Mouse (Mus musculus): ENCODE measurements around the gene Erp27.

Erp27 gene

DNA sequence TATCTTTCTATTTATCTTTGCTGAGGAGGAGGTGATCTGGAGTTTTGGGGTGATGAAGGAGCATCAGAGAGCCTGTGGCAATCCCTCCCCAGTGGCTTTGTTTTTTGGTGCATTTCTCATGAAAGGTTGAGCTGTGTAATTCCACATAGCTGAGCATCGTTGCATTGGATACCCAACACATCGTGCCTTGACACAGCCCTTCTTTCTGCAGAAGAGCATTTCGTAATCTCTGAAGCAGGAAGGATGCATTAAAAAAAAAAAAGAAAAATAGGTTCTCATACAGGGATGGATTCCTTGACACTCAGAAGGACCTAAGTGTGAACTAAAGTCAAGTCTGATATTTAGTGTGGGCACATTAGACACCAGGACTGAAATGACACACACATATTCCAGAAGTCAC, 33.3 kb upstream of the Erp27 start:
- Histone ChIP-seq H3K36me3 (ENCODE audit: insufficient read depth, low read length) (no peaks in the 10 kb centered on the region), H3K4me3 (replicated peaks; ENCODE audit: low read length) (no peak overlapping the region), H3K9me3 (ENCODE audit: low read length) (no peaks in the 10 kb centered on the region), H3K27me3 (ENCODE audit: insufficient read depth, low read length) (no peaks in the 10 kb centered on the region), H3K4me1 (replicated peaks; ENCODE audit: low read depth, low read length) (peaks cover 24% of the 10 kb centered on the region)
- no peak for TF ChIP-seq POU5F1 (IDR thresholded peaks at IDR 0.05; ENCODE audit: borderline replicate concordance, low read length)
- no peak for TF ChIP-seq NANOG (IDR thresholded peaks at IDR 0.05; ENCODE audit: borderline replicate concordance, low read length)
- no peak for TF ChIP-seq CTCF (conservative IDR thresholded peaks at IDR 0.05; ENCODE audit: low read length)

DNA sequence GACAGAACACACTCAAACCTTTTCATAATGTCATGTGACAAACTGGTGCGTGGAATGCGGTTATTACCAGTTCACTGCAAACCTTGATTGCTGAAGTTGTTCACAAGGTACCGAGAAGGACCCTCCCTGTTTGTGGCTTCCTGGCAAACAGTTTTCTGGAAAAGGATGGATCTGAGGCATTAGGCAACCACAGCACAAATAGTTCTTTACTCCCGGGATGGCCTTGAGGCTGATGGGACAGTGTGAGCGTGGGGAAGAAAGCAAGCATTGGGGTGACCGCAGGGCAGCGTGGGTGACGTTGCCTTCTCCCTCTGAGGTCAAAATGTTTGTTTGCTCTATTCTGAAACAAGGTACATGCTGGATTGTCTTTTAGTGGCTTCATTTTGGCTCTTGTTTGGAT, 32.7 kb upstream of the Erp27 start:
- Histone ChIP-seq H3K4me1 (replicated peaks; ENCODE audit: low read depth, low read length) (peaks cover 24% of the 10 kb centered on the region), H3K4me3 (replicated peaks; ENCODE audit: low read length) (no peak overlapping the region), H3K9me3 (ENCODE audit: low read length) (no peaks in the 10 kb centered on the region), H3K36me3 (ENCODE audit: insufficient read depth, low read length) (no peaks in the 10 kb centered on the region), H3K27me3 (ENCODE audit: insufficient read depth, low read length) (no peaks in the 10 kb centered on the region)
- no peak for TF ChIP-seq POU5F1 (IDR thresholded peaks at IDR 0.05; ENCODE audit: borderline replicate concordance, low read length)
- TF ChIP-seq CTCF (conservative IDR thresholded peaks at IDR 0.05; ENCODE audit: low read length), result no peak
- TF ChIP-seq NANOG (IDR thresholded peaks at IDR 0.05; ENCODE audit: borderline replicate concordance, low read length), result no peak

DNA sequence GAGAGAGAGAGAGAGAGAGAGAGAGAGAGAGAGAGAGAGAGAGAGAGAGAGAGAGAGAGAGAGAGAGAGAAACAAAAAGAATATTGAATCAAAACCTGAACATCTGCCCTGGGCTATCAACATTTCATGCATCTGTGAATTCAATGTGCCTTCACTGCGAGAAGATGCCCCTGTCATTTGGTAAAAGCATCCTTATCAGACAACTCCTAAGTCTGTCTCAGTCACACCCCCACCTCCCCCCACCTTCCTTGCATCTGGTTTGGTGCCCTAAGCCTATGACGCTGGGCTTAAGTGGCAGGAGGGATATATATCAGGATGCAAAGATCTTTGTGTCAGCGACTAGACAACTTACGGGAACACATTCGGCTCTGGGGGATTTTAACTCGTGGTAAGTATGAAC, 32.2 kb upstream of the Erp27 start:
- no peaks in the 10 kb centered on the region for H3K36me3 ChIP-seq (ENCODE audit: insufficient read depth, low read length)
- H3K4me3 ChIP-seq (replicated peaks; ENCODE audit: low read length), result no peak overlapping the region
- H3K9me3 ChIP-seq (ENCODE audit: low read length), result no peaks in the 10 kb centered on the region
- TF ChIP-seq CTCF (conservative IDR thresholded peaks at IDR 0.05; ENCODE audit: low read length) (no peak), NANOG (IDR thresholded peaks at IDR 0.05; ENCODE audit: borderline replicate concordance, low read length) (no peak), POU5F1 (IDR thresholded peaks at IDR 0.05; ENCODE audit: borderline replicate concordance, low read length) (no peak)
- peaks cover 22% of the 10 kb centered on the region for H3K4me1 ChIP-seq (replicated peaks; ENCODE audit: low read depth, low read length)
- H3K27me3 ChIP-seq (ENCODE audit: insufficient read depth, low read length), result no peaks in the 10 kb centered on the region

DNA sequence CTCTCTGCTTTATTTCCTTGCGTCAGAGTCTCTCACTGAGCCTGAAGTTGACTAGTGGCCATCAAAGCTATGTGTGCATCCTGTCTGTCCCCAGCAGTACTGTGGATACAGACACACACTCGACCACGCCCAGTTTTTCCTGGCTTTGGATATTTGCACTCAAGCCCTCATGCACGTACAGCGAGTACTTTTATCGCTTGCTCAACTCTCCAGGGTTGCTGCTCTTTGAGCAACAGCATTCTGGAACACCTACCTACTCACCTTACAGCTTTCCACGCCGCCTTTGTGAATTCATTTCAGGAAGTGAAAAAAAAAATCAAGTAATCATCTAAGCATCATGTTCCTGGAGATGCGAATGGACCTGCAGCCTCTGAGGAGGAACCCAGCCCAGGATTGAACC, 30.9 kb upstream of the Erp27 start:
- H3K4me3 ChIP-seq (replicated peaks; ENCODE audit: low read length), result no peak overlapping the region
- TF ChIP-seq CTCF (conservative IDR thresholded peaks at IDR 0.05; ENCODE audit: low read length) (no peak), POU5F1 (IDR thresholded peaks at IDR 0.05; ENCODE audit: borderline replicate concordance, low read length) (no peak), NANOG (IDR thresholded peaks at IDR 0.05; ENCODE audit: borderline replicate concordance, low read length) (no peak)
- no peaks in the 10 kb centered on the region for H3K9me3 ChIP-seq (ENCODE audit: low read length)
- H3K4me1 ChIP-seq (replicated peaks; ENCODE audit: low read depth, low read length), result peaks cover 25% of the 10 kb centered on the region
- H3K27me3 ChIP-seq (ENCODE audit: insufficient read depth, low read length), result no peaks in the 10 kb centered on the region
- no peaks in the 10 kb centered on the region for H3K36me3 ChIP-seq (ENCODE audit: insufficient read depth, low read length)

DNA sequence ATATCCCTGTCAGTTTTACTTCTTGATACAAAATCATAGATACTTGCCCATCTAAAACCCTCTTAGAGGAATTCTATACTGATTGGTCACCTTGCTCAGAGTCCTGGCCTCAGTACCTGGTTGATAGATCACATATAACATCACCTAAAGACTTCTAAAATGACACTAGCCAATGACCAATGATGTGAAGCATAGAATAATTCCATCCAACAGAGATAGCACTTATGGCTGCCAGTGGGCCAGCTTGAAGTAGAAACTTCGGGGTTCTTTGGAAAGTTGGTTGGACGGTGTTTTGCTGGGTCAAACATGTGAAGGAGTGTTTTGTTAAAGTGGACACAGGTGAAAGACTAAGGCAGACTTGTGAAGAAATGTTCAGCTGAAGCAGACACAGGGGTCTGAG, 28.2 kb upstream of the Erp27 start:
- Histone ChIP-seq H3K27me3 (ENCODE audit: insufficient read depth, low read length) (no peaks in the 10 kb centered on the region), H3K4me1 (replicated peaks; ENCODE audit: low read depth, low read length) (peaks cover 18% of the 10 kb centered on the region), H3K9me3 (ENCODE audit: low read length) (no peaks in the 10 kb centered on the region), H3K36me3 (ENCODE audit: insufficient read depth, low read length) (no peaks in the 10 kb centered on the region), H3K4me3 (replicated peaks; ENCODE audit: low read length) (no peak overlapping the region)
- TF ChIP-seq CTCF (conservative IDR thresholded peaks at IDR 0.05; ENCODE audit: low read length), result no peak
- no peak for TF ChIP-seq POU5F1 (IDR thresholded peaks at IDR 0.05; ENCODE audit: borderline replicate concordance, low read length)
- TF ChIP-seq NANOG (IDR thresholded peaks at IDR 0.05; ENCODE audit: borderline replicate concordance, low read length), result no peak

DNA sequence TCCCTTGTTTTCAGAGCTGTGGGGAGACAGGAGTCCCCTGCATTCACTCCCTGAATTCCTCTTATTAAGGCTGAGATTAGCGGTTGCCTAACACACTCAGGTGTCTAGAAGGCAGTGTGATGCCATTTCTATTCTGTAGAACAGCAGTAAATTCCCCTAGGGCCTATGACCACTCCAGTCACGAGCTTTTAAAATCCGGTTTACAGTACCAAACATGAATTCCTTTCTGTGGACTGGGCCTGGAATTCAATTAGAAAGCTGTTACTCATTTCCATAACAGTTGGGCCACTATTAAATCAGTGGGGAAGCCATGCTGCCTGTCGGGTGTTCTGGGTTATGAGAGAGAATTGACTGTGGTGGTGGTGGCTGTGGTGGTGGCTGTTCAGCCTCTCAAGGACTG, 25.7 kb upstream of the Erp27 start:
- H3K4me3 ChIP-seq (replicated peaks; ENCODE audit: low read length), result no peak overlapping the region
- TF ChIP-seq POU5F1 (IDR thresholded peaks at IDR 0.05; ENCODE audit: borderline replicate concordance, low read length) (no peak), NANOG (IDR thresholded peaks at IDR 0.05; ENCODE audit: borderline replicate concordance, low read length) (no peak; the same call in 1 of the 2 replicates), CTCF (conservative IDR thresholded peaks at IDR 0.05; ENCODE audit: low read length) (no peak)
- no peaks in the 10 kb centered on the region for H3K9me3 ChIP-seq (ENCODE audit: low read length)

DNA sequence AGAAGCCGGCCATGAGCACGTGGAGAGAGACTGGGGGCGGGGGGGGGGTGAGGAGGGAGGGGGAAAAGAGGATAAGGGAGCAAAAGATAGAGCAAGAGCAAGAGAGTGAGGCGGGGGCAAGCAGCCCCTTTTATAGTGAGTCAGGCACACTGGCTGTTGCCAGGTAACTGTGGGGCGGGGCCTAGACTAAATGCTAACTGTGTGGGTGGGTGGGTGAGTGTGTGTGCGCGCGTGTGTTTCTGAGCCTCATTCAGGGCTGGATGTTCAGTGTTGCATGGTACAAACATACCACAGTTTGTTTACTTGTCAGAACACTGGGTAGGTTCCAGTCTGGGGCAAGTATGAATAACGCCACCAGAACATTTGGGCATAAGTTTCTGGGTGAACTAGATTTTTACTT, 25.0 kb upstream of the Erp27 start:
- no peaks in the 10 kb centered on the region for H3K9me3 ChIP-seq (ENCODE audit: low read length)
- peaks cover 14% of the 10 kb centered on the region; the same call in 1 of the 2 replicates for H3K4me1 ChIP-seq (replicated peaks; ENCODE audit: low read depth, low read length)
- no peaks in the 10 kb centered on the region for H3K27me3 ChIP-seq (ENCODE audit: insufficient read depth, low read length)
- H3K36me3 ChIP-seq (ENCODE audit: insufficient read depth, low read length), result no peaks in the 10 kb centered on the region
- TF ChIP-seq NANOG (IDR thresholded peaks at IDR 0.05; ENCODE audit: borderline replicate concordance, low read length) (no peak), POU5F1 (IDR thresholded peaks at IDR 0.05; ENCODE audit: borderline replicate concordance, low read length) (no peak), CTCF (conservative IDR thresholded peaks at IDR 0.05; ENCODE audit: low read length) (no peak)
- no peak overlapping the region for H3K4me3 ChIP-seq (replicated peaks; ENCODE audit: low read length)

More for the DNA sequence above, 25.7 kb upstream of the Erp27 start:
- H3K36me3 ChIP-seq (ENCODE audit: insufficient read depth, low read length), result no peaks in the 10 kb centered on the region
- peaks cover 14% of the 10 kb centered on the region; the same call in 1 of the 2 replicates for H3K4me1 ChIP-seq (replicated peaks; ENCODE audit: low read depth, low read length)
- no peaks in the 10 kb centered on the region for H3K27me3 ChIP-seq (ENCODE audit: insufficient read depth, low read length)

DNA sequence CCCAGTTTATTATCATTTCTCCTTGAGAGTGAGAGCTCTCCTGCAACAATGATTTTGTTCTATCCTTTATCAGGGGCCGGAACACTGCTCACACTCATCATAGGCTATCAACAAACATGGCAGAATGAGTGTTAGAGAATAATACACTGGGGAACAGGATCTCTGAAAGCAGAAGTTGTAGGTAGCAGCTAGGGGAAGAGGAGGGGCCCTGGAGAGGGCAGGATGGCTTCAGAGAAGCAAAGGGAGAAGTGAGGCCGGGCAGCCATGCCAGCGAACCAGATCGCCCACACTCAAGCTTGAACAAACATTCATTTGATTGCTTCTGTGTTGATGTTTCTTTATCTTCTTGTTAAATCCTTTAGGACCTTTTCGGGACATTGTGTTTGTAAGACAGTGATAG, 24.3 kb upstream of the Erp27 start:
- Histone ChIP-seq H3K36me3 (ENCODE audit: insufficient read depth, low read length) (no peaks in the 10 kb centered on the region), H3K27me3 (ENCODE audit: insufficient read depth, low read length) (no peaks in the 10 kb centered on the region)

DNA sequence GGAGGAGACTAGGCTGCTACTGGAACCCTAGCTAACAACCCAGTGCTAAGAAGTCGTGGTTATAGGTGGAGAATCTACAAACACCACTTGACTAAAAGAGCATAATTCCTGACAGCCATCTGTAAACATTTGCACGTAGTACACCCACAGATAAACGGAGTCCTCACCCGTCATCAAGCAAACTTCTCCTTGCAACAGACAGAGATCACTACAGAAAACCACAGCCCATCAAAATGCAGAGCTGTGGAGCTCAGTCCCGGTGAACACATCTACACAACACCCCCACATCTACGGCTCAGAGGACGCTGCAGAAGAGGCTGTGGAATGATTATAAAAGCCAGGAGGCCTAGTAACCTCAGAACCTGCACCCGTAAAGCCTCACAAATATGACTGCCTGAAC, 22.5 kb upstream of the Erp27 start:
- no peak for TF ChIP-seq NANOG (IDR thresholded peaks at IDR 0.05; ENCODE audit: borderline replicate concordance, low read length)
- no peak for TF ChIP-seq POU5F1 (IDR thresholded peaks at IDR 0.05; ENCODE audit: borderline replicate concordance, low read length)
- TF ChIP-seq CTCF (conservative IDR thresholded peaks at IDR 0.05; ENCODE audit: low read length), result no peak
- peaks cover 32% of the 10 kb centered on the region for H3K4me1 ChIP-seq (replicated peaks; ENCODE audit: low read depth, low read length)
- 0 out of 2 replicates have a peak, but pooled peaks cover 7% of the 10 kb centered on the region for H3K27me3 ChIP-seq (ENCODE audit: insufficient read depth, low read length)
- no peaks in the 10 kb centered on the region for H3K9me3 ChIP-seq (ENCODE audit: low read length)
- no peaks in the 10 kb centered on the region for H3K36me3 ChIP-seq (ENCODE audit: insufficient read depth, low read length)
- H3K4me3 ChIP-seq (replicated peaks; ENCODE audit: low read length), result no peak overlapping the region

More for the DNA sequence above, 24.3 kb upstream of the Erp27 start:
- Histone ChIP-seq H3K9me3 (ENCODE audit: low read length) (no peaks in the 10 kb centered on the region), H3K4me3 (replicated peaks; ENCODE audit: low read length) (no peak overlapping the region), H3K4me1 (replicated peaks; ENCODE audit: low read depth, low read length) (peaks cover 20% of the 10 kb centered on the region)
- TF ChIP-seq NANOG (IDR thresholded peaks at IDR 0.05; ENCODE audit: borderline replicate concordance, low read length), result no peak
- TF ChIP-seq CTCF (conservative IDR thresholded peaks at IDR 0.05; ENCODE audit: low read length), result no peak
- TF ChIP-seq POU5F1 (IDR thresholded peaks at IDR 0.05; ENCODE audit: borderline replicate concordance, low read length), result no peak
